Mouse (Mus musculus): ENCODE measurements at regions not wholly inside any gene's neighbourhood (a gene's known extent, or its start where the extent isn't known, plus 50 kb on each side); places are given as distances from the start of the nearest gene placed in this dataset.

GRCm38 (mm10) chr5:39155763-39156162 is 279.2 kb upstream of the Clnk start:
- no peak for TF ChIP-seq EP300 (IDR thresholded peaks at IDR 0.05; ENCODE audit: insufficient read depth, low read depth, low read length)
- TF ChIP-seq POLR2A (IDR thresholded peaks at IDR 0.05; ENCODE audit: insufficient read depth, low read length) = no peak
- no peak for TF ChIP-seq CTCF (IDR thresholded peaks at IDR 0.05; ENCODE audit: low read depth, low read length)

All from ES-Bruce4 (cell line).